Mouse (Mus musculus): ENCODE data around the gene Tm7sf2. TPM values are rescaled to one million over a fixed set of nuclear protein-coding genes. Genes with fewer than 3 reads are reported as not detected.

Tm7sf2 gene
- polyA plus RNA-seq, 1 experiment from 2014 or later = 14.9 TPM

DNA sequence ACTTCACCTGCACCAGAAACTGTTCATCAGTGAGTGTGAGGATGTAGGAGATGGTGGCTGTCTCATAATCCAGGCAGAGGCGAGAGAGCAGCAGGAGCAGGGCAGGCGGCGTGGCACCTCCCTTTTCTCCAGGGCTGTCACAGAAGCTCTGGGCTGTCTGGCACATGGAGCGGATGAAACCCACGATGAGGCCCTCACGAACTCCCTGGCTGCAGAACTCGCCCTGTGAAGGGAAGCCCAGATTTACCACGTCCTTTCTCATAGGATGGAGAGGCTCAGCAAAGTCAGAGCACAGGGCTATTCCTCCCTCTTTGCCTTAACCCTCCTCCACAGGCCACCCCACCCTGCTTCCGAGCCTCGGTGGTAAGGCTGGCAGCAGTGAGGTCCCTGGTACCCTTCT lies 1.7 kb upstream of the Tm7sf2 start:
- Histone ChIP-seq H3K27me3 (ENCODE audit: insufficient read depth, low read length) (no peaks in the 10 kb centered on the region), H3K36me3 (ENCODE audit: insufficient read depth) (peaks cover 50% of the 10 kb centered on the region), H3K4me3 (ENCODE audit: low read depth, low read length) (no peak overlapping the region), H3K27ac (ENCODE audit: low read depth) (no peak overlapping the region), H3K9me3 (ENCODE audit: low read depth, low read length) (no peaks in the 10 kb centered on the region), H3K4me2 (no peak overlapping the region), H3K4me1 (ENCODE audit: insufficient read depth) (peaks cover 7% of the 10 kb centered on the region; the same call in 1 of the 2 replicates), H3K9ac (no peak overlapping the region)
- 83% methylated on average over 10 of the region's 10 CpGs for WGBS
- DNase-seq (no peak), ATAC-seq (ENCODE audit: insufficient read depth) (no peak)
- no peak for TF ChIP-seq CTCF (IDR thresholded peaks at IDR 0.05; ENCODE audit: low read depth)

DNA sequence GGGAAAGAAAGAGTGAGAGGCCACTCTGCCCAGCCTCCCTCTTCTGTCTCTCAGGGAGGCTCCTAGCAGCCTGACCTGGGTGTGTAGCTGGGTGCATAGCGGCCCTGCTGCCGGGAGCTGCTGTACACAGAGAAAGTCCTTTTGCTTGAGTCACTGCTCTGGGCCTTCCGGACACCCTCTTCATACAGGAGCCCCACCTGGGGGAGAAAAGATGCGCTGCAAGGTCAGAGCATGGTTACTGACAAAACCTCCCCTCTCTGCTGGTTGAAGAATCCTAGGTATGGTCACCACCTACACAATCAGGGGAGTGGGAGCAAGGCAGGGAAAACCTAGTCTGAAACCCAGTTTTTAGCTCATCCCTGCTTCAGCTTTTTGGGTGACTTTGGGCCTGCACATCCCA lies 778 bp upstream of the Tm7sf2 start:
- WGBS = 73% methylated on average over 4 of the region's 4 CpGs
- Histone ChIP-seq H3K27me3 (ENCODE audit: insufficient read depth, low read length) (no peaks in the 10 kb centered on the region), H3K4me1 (ENCODE audit: insufficient read depth) (peaks cover 7% of the 10 kb centered on the region; the same call in 1 of the 2 replicates), H3K9ac (no peak overlapping the region), H3K9me3 (ENCODE audit: low read depth, low read length) (no peaks in the 10 kb centered on the region), H3K27ac (ENCODE audit: low read depth) (no peak overlapping the region), H3K4me2 (no peak overlapping the region), H3K36me3 (ENCODE audit: insufficient read depth) (peaks cover 44% of the 10 kb centered on the region), H3K4me3 (ENCODE audit: low read depth, low read length) (no peak overlapping the region)
- no peak for ATAC-seq (ENCODE audit: insufficient read depth)
- TF ChIP-seq CTCF (IDR thresholded peaks at IDR 0.05; ENCODE audit: low read depth) = no peak
- DNase-seq = no peak

DNA sequence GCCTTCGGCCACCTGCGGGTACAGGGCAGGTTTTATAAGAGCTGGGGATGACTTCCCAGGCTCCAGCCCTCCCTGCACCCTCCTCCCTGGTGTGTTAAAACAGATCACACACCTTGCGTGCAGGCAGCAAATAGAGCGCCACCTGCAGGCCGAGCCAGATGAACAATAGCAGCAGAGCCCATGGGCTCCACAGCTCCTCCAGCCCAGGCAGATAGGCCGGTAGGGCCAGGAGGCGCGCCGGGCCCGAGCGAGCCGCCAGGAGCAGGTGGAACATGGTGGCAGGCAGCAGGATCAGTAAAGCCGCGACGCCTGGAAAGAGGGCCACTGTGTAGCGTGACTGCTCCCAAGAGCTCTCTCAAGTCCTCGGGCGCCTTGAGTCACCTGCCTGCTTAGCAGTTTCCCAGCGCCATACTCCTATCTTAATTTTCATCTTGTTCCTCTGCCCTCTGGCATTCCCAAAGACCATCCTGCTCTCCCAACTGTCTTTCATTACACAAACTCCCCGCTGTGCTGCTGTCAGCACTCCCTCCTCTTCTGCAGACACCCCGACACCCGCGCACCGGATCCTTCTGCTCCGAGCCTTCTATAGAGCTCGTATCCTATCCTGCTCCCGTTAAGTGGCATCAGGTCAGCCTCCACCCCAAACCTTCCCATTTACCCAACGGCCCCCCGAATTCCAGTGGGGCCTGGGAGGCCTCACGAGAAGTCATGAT lies 1.0 kb downstream of the Tm7sf2 start:
- DNase-seq = peak; percentile 87
- Histone ChIP-seq H3K4me2 (peak overlapping the region; percentile 89), H3K4me1 (ENCODE audit: insufficient read depth) (peaks cover 16% of the 10 kb centered on the region; the same call in 1 of the 2 replicates), H3K4me3 (ENCODE audit: low read depth, low read length) (peak overlapping the region; percentile 41), H3K9ac (peak overlapping the region; percentile 35), H3K27me3 (ENCODE audit: insufficient read depth, low read length) (no peaks in the 10 kb centered on the region), H3K27ac (ENCODE audit: low read depth) (peak overlapping the region; percentile 61; the same call in 1 of the 2 replicates), H3K9me3 (ENCODE audit: low read depth, low read length) (no peaks in the 10 kb centered on the region), H3K36me3 (ENCODE audit: insufficient read depth) (peaks cover 29% of the 10 kb centered on the region)
- peak; percentile 48 for ATAC-seq (ENCODE audit: insufficient read depth)
- TF ChIP-seq CTCF (IDR thresholded peaks at IDR 0.05; ENCODE audit: low read depth) = peak; percentile 87
- under 1% methylated on average over 30 of the region's 30 CpGs for WGBS

DNA sequence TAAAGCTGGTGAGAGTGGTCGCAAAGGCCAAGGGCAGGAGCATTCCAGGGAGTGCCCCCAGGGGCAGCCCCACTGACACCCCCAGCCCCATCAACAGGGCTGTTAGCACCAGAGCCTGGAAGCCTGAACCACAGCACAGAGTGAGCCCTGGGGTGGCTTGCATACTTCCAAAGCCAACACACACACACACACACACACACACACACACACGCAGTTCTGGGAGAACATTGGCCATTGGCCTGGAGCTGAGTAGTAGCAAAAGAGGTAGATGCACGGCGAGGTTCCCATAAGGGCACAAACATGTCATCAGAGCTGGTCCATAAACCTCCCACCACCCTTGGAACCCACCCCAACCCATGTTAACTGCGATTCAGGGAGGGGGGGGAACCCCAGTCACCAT lies 1.6 kb downstream of the Tm7sf2 start:
- Histone ChIP-seq H3K36me3 (ENCODE audit: insufficient read depth) (peaks cover 29% of the 10 kb centered on the region), H3K4me3 (ENCODE audit: low read depth, low read length) (peak overlapping the region; percentile 41), H3K27me3 (ENCODE audit: insufficient read depth, low read length) (no peaks in the 10 kb centered on the region), H3K4me2 (peak overlapping the region; percentile 89), H3K27ac (ENCODE audit: low read depth) (no peak overlapping the region), H3K9ac (peak overlapping the region; percentile 35; the same call in 1 of the 2 replicates), H3K9me3 (ENCODE audit: low read depth, low read length) (no peaks in the 10 kb centered on the region), H3K4me1 (ENCODE audit: insufficient read depth) (peaks cover 19% of the 10 kb centered on the region; the same call in 1 of the 2 replicates)
- 28% methylated on average over 5 of the region's 5 CpGs for WGBS
- DNase-seq = no peak
- no peak for TF ChIP-seq CTCF (IDR thresholded peaks at IDR 0.05; ENCODE audit: low read depth)
- ATAC-seq (ENCODE audit: insufficient read depth) = no peak

DNA sequence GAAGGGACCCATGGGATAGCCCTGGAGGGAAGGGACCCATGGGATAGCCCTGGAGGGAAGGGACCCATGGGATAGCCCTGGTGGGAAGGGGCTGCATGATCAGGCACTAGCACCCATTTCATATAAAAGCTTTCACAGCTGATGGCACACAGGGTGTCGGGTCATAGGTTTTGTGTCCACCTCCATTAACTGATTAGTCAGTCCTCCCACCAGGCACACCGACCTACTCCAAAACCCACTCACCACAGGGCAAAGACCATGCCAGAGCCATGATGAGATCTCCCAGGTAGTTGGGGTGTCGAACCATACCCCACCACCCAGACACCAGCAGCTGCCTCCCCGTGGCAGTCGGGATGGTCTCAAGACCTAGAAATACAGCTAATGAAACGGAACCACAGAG lies 5.1 kb downstream of the Tm7sf2 start:
- Histone ChIP-seq H3K4me2 (peak overlapping the region; percentile 100; the same call in 1 of the 2 replicates), H3K9me3 (ENCODE audit: low read depth, low read length) (no peaks in the 10 kb centered on the region), H3K27ac (ENCODE audit: low read depth) (no peak overlapping the region), H3K4me1 (ENCODE audit: insufficient read depth) (peaks cover 19% of the 10 kb centered on the region; the same call in 1 of the 2 replicates), H3K4me3 (ENCODE audit: low read depth, low read length) (peak overlapping the region; percentile 90; the same call in 1 of the 2 replicates), H3K27me3 (ENCODE audit: insufficient read depth, low read length) (no peaks in the 10 kb centered on the region), H3K36me3 (ENCODE audit: insufficient read depth) (peaks cover 14% of the 10 kb centered on the region), H3K9ac (no peak overlapping the region; the same call in 1 of the 2 replicates)
- TF ChIP-seq CTCF (IDR thresholded peaks at IDR 0.05; ENCODE audit: low read depth) = no peak
- ATAC-seq (ENCODE audit: insufficient read depth) (no peak), DNase-seq (no peak)
- WGBS = 91% methylated on average over 6 of the region's 6 CpGs

DNA sequence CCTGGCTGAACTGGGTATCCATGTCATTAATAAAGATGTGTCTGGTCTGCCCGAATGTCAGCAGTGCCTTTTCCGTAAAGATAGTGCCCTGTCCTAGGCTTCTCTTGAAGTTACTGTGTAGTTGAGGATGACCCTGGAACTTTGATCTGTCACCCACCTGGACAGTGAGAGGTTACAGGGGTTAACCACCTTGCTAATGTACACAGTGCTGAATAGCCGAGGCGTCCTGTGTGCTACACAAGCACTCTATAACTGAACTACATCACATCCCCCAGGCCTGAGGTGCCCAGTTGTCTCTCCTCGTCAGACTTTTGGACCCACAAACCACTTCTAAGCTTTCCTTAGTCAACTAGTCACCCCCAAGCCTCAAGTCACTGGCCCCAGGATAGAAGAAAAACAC lies 5.8 kb downstream of the Tm7sf2 start:
- no peak overlapping the region for H3K27ac ChIP-seq (ENCODE audit: low read depth)
- peaks cover 19% of the 10 kb centered on the region; the same call in 1 of the 2 replicates for H3K4me1 ChIP-seq (ENCODE audit: insufficient read depth)

DNA sequence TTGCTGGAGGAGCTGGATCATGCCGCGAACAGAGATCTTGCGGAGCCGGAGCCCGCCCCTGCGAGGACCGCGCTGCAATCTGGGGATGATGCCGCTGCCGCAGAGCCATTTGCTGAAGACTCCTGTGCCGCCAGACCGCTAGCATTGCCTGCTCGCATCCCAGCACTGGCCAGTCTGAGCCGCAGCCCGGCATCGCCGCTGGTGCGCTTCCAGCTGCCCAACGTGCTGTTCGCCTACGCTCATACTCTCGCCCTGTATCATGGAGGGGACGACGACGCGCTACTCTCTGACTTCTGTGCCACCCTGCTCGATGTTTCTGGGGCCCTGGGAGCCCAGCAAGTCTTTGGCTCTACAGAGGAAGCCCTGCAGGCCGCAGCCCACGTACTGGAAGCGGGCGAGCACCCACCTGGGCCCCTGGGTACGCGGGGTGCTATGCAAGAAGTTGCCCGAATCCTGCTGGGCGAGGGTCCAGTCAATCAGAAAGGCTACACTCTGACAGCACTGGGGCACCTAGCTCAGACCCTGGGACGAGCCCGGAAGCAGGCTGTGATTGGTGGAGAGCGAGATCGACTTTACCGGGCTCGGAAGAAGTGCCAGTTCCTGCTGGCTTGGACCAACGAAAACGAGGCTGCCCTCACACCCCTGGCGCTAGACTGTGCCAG lies 6.4 kb downstream of the Tm7sf2 start:
- H3K4me1 ChIP-seq (ENCODE audit: insufficient read depth) = peaks cover 14% of the 10 kb centered on the region; the same call in 1 of the 2 replicates
- H3K27me3 ChIP-seq (ENCODE audit: insufficient read depth, low read length) = no peaks in the 10 kb centered on the region
- peak overlapping the region; percentile 92 for H3K9ac ChIP-seq
- H3K4me3 ChIP-seq (ENCODE audit: low read depth, low read length) = peak overlapping the region; percentile 90
- ATAC-seq (ENCODE audit: insufficient read depth) (no peak), DNase-seq (peak; percentile 62)
- H3K27ac ChIP-seq (ENCODE audit: low read depth) = peak overlapping the region; percentile 95
- peaks cover 14% of the 10 kb centered on the region for H3K36me3 ChIP-seq (ENCODE audit: insufficient read depth)
- under 1% methylated on average over 44 of the region's 44 CpGs for WGBS
- no peaks in the 10 kb centered on the region for H3K9me3 ChIP-seq (ENCODE audit: low read depth, low read length)
- no peak for TF ChIP-seq CTCF (IDR thresholded peaks at IDR 0.05; ENCODE audit: low read depth)
- H3K4me2 ChIP-seq = peak overlapping the region; percentile 100

More for the DNA sequence above, 5.8 kb downstream of the Tm7sf2 start:
- peak overlapping the region; percentile 92 for H3K9ac ChIP-seq
- peak overlapping the region; percentile 100 for H3K4me2 ChIP-seq
- peaks cover 14% of the 10 kb centered on the region for H3K36me3 ChIP-seq (ENCODE audit: insufficient read depth)
- H3K27me3 ChIP-seq (ENCODE audit: insufficient read depth, low read length) = no peaks in the 10 kb centered on the region
- no peak for ATAC-seq (ENCODE audit: insufficient read depth)
- peak overlapping the region; percentile 90 for H3K4me3 ChIP-seq (ENCODE audit: low read depth, low read length)
- WGBS = 43% methylated on average over 5 of the region's 5 CpGs
- DNase-seq = no peak
- no peaks in the 10 kb centered on the region for H3K9me3 ChIP-seq (ENCODE audit: low read depth, low read length)
- TF ChIP-seq CTCF (IDR thresholded peaks at IDR 0.05; ENCODE audit: low read depth) = no peak
